Mouse (Mus musculus): ENCODE data around the gene Olfr16.

Olfr16 gene

GRCm38 (mm10) chr1:172950160-172950559 lies at the start of gene Olfr16:
Gene Olfr16, plus strand, starts transcription at chr1:172950409.
- no peak for DNase-seq (ENCODE audit: low read depth in 1 of 2, low spot score in 2 of 2)

GRCm38 (mm10) chr1:172903313-172903712 lies 46.9 kb upstream of the Olfr16 start:
- no peak for DNase-seq (ENCODE audit: low read depth in 1 of 2, low spot score in 2 of 2)

GRCm38 (mm10) chr1:172917115-172917514 lies 33.1 kb upstream of the Olfr16 start:
- DNase-seq (ENCODE audit: low read depth in 1 of 2, low spot score in 2 of 2), result no peak

GRCm38 (mm10) chr1:172918450-172918849 lies 31.8 kb upstream of the Olfr16 start:
- DNase-seq (ENCODE audit: low read depth in 1 of 2, low spot score in 2 of 2), result no peak

DNA sequence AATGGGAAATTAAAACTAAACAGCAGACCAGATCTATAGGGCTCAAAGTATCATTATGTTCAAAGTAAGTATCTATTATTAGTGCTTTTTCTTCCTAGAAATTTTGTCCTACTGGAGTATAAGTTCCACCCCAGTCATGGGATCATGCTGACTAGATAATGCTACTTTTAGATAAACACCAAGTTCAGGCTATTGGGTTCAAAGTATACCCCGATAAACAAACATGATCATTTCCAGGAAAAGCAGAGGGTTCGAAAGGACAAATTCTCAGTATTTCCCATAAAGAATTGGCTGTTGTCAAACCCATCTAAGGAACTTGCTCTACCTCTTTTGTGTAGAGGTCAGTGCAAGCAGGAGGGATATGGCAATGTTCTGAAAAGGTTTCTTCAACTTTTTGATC lies 18.0 kb upstream of the Olfr16 start:
- no peak for DNase-seq (ENCODE audit: low read depth in 1 of 2, low spot score in 2 of 2)

DNA sequence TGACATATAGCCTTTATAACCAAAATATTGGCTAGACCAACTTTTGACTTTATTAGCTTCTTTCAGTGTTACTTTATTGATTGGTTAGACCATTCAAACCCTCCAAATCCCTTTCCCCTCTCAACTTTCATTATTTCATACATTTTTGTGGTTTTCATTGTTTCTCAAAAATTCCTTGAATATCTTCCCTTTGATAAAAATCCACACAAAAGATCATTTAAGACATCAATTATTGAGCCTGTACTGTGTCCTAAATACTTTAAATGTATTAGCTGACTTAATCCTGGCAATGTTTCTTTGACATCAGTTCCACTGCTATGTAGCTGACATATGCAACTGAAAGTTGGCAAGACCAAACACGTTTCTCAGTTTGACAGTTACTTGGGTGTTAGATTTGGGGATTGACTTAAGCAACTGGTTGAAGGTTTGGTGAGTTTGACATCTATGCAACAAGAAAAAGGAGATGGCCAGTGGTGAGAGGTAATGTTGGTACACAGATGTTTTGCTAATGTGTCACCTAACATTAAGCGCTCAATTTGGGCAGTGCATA lies 1.0 kb downstream of the Olfr16 start:
- DNase-seq (ENCODE audit: low read depth in 1 of 2, low spot score in 2 of 2), result no peak

DNA sequence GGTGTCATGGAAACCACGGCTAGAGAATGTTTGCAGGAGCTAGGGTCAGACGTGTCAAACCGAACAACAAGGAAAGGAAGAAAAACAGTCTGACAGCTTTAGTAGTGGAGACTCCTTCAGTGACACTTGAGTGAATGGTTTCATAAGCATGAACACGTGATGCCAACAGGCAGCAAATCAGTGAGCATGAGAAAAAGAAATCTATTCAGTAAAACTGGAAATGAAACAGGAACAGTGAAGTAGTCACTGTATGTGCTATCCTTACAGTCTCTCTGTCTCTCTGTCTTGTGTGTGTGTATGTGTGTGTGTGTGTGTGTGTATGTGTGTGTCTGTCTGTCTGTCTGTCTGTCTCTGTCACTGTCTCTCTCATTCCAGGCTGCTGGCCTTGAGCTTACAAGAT lies 5.2 kb downstream of the Olfr16 start:
- DNase-seq (ENCODE audit: low read depth in 1 of 2, low spot score in 2 of 2), result no peak

GRCm38 (mm10) chr1:172960452-172960851 lies 10.2 kb downstream of the Olfr16 start:
- no peak for DNase-seq (ENCODE audit: low read depth in 1 of 2, low spot score in 2 of 2)

GRCm38 (mm10) chr1:172989794-172990634 lies 39.8 kb downstream of the Olfr16 start:
- no peak for DNase-seq (ENCODE audit: low read depth in 1 of 2, low spot score in 2 of 2)

GRCm38 (mm10) chr1:172990635-172991009 lies 40.4 kb downstream of the Olfr16 start:
- DNase-seq (ENCODE audit: low read depth in 1 of 2, low spot score in 2 of 2), result no peak

Data from monocyte, adult 2 months (primary cell).